Mouse (Mus musculus) spleen, postnatal 14 days (tissue): Measurements from ENCODE around the gene Cilp.
"Not testable (repeated sequence)": the region's sequence is repeated elsewhere in the genome, so short reads cannot be mapped to it uniquely, and the experiment has no call there.

Experiments used
- DNase-seq, 2 experiments: peaks; one replicate each; pipeline ENCODE4 v3.0.0; 2021 to 2022; ENCODE audit warnings: low spot score in 2 of 2

Gene Cilp

DNA sequence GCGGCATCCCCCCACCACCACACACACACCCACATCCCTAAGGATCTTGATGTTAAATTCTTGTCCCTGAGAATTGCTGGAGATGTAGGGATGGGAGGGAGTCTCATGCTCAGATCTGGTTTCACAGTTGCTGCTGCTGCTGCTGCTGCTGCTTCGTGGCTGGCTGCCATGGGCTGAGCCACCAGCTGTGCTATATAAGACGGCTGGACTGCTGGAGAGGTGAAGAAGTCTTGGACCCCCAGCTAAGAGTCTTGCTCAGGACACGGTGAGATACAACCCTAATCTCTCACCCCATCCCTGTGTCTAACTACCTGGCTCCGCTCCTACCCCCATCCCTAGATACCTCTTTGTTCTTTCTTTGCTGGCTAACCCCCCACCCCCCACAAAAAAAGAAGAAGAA lies at the start of gene Cilp:
TSS of gene Cilp (plus strand) at position 222 of the 400 bp plus-strand sequence.
- DNase-seq, result no peak

DNA sequence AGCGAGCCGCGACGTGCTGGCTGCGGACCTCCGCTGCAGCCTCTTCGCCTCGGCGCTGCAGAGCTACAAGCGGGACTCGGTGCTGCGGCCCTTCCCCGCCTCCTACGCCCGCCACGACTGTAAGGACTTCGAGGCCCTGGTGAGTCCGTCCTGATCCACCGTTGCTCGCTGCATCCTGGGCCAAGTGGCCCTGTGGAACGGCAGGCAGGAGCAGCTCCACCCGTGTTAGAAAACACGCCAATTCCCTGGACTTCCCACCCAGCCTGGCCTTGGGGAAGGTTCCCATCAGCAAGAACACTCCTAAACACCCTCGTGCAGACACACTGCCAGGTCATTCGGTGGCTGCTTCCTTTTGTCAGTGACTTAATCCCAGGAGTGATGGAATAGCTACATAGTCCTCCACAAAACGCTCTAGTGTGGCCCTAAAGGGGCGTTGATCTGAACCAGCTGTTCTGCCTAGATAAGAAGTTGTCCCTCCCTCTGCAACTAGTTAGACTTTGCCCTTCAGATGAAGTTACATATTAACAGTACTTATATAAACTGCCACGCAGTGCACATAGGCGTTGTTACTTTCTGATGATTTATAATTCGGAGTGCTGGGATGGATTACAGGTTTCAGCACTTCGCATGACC lies 49.4 kb upstream of the Cilp start:
- DNase-seq, result peak in 1 of 2 experiments; percentile 21

DNA sequence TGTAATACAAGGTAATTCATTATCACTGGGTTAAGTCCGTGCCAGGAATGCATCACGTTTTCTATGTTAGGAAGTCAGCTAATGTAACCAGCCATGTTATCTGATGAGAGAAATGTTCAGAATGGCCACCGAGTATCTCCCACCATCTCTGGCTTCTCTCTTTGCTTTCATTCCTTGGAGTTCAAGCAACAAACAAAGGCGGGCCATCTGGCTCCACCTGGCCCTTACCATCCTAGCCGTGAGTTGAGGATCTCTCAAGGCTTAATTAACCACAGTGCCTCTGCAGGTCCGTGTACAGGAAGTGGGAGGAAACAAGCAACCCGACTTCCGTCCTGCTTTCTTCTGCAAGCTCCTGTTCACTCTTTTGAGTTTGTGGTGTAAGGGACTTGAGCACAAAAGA lies 48.0 kb upstream of the Cilp start:
- no peak for DNase-seq

DNA sequence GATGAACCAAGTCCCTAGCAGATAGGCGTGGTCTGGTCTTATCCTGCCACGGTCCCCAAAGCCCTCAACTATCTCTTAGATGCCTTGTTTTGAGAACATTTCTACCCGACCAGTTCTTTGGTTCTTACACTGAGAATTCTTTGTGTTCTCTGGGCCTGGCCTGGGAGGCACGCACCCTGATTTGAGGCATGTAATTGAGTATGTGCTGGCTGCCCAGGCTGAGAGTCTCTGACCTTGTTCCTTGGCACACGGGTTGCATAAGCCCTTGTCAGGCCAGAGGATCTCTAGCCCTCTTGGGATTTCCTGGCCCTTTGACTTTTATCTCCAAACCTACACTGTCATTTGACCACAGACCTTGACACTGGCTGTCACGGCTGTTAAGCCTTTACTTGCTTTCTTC lies 47.3 kb upstream of the Cilp start:
- DNase-seq, result no peak

DNA sequence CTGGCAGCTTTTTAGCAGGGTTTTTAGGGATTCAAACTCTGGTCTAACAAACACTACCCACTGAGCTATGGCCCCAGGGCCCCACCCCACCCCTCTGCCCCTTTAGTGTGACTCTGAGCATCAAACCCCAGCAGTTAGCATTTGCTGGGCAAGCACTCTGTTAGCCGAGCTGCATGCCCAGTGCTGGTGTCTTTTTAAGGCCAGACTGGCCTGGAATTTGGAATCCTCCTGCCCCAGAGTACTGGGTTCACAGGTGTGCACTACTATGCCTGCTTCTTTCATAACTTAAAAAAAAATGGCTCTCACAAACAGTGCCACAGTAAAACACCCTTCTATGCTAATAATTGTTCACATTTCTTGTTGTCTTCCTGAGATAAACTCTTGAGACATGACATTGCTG lies 46.1 kb upstream of the Cilp start:
- no peak for DNase-seq

DNA sequence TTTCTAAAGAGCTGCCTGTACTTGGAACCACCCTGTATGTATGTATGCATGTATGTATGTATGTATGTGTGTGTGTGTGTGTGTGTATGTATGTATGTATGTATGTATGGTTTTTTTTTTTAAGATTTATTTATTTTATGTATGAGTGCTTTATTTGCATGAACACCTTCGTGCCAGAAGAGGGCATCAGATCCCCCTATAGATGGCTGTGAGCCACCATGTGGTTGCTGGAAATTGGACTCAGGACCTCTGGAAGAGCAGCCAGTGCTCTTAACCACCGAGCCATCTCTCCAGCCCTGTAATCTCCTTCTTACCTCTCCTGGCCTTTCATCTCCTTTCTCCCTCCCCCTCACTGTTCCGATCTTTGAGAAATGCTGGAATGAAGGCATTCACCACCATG lies 44.6 kb upstream of the Cilp start:
- DNase-seq, result not testable (repeated sequence)

DNA sequence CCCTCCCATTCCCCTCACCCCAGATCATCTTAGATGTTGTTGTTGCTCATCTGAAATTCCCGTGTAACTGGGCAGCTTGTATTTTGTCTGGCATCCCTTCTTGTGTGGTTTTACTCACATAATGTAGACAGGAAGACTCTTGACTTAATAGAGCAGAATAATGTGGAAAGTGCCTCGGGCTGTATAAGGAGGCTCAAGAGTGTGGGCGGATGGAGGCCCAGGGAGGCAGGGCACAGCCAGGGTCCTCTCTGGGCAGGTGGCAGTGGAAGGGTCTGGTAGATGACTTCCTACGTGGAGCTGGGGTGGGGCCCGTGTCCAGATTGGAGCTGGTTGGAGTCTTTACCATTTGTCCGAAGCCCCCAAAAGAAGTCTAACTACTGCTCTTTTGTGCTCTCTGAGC lies 41.1 kb upstream of the Cilp start:
- DNase-seq, result no peak

DNA sequence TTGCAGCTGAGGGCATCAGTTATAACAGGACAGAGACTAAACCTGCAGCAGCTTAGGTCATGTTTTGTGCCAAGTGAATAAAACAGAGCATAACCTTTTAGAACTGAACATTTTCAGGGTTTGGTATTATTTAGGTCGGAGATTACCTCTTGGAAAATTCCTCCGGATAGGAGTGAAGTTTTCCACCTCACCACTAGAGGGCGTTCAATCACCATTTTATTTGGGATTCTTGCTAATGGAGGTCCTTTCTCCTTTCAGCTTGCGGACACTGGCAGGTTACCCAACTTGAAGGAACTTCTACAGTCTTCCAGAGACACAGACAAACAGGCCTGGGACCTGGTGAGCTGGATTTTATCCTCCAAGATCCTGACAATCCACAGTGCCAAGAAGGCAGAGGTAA lies 39.2 kb upstream of the Cilp start:
- no peak for DNase-seq

DNA sequence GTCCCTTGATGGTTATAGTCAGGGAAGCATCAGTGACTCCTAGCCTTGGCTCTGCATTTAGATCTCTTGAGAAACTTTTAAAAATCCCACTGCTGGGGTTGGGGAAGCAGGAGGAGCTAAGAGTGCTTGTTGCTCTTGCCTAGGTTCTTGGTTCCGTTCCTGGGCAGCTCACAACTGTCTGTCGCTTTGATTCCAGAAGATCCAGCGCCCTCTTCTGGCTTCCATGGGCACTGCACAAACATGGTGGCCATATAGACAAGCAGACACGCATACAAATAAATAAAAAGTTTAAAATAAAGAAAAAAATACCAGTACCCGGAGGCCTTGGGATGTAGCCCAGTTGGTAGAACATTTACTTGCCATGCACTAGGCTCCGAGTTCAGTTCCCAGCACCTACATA lies 34.7 kb upstream of the Cilp start:
- DNase-seq, result no peak

DNA sequence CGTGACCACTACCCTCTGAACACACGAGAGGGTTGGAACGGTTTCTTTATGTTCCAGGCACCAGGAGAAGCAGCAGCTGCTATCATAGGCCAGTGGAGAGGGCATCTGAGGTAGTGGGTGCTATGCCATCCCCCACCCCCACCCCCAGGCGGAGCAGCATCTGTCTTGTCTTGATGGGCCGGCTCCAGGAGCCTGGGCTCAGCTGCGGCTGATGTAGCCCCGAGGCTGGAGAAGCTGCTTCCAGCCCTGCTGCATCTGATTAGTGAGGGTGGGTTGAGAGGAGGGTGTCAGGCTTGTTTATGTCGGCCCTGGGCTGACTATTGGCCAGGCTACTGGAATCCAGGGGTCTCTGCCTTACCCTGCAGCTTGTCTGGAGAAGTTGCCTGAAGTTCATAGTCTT lies 33.7 kb upstream of the Cilp start:
- DNase-seq, result no peak

DNA sequence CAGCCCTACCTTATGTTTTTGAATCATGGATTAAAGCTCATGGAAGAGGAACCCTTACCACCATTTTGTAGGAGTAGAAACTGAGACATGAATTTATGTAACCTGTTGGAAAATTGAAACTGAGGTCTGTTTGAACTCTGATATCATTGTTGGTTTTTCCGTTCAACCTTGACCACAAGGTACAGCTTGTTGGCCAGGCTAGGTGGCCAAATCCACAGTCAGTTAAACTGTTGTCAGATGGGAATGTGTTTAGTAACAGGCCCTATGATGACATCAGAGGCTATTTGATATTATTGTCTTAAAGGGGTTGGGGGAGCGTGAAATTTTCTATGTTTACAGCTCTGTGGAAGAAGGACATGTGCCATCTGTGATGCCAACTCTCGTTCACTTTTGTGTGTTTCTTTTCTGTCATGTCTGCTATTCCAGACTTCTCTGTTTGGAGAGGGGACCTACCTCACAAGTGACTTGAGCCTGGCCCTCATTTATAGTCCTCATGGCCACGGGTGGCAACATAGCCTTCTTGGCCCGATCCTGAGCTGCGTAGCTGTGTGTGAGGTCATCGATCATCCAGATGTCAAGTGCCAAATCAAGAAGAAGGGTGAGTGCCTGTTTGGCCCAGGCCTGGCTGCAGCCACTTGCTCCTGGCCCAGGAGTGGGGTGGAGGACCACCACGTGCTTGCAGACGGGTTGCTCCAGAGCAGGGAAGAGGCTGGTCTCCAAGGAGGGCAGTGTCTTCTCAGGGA lies 31.6 kb upstream of the Cilp start:
- DNase-seq, result no peak

DNA sequence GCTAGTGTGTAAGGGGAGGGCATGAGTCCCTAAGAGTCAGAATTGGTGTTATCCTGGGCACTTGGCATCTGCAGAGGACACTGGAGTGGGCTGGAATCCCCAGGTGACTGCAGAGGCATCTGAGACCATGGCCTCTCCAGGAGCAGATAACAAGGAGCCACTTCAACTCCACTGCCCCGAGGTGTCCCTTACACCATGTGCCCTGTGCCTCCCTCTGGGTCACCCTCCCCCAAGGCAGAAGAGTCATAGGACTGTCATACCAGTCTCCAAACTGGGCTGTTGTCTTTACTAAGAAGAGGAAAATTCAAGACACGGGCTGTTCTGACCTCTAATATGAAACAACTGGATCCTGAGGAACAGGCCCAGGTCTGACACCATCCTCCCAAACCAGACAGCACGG lies 30.2 kb upstream of the Cilp start:
- DNase-seq, result no peak

DNA sequence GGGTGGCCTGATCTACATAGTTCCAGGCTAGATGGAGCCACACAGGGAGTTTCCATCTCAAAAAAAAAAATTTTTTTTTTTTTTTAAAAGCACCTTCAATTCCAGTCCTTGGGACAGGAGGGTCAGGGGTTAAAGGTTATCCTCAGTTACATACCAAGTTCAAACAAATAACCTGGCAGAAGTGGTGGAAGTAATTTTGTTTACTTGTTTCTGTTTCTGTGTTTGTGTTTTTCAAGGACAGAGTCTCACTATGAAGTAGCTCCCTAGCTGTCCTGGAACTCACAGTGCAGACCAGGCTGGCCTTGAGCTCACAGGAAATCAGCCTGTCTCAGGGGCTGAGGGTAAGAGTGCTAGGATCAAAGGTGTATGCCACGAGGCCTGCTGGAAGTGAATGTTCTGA lies 29.4 kb upstream of the Cilp start:
- DNase-seq, result no peak

DNA sequence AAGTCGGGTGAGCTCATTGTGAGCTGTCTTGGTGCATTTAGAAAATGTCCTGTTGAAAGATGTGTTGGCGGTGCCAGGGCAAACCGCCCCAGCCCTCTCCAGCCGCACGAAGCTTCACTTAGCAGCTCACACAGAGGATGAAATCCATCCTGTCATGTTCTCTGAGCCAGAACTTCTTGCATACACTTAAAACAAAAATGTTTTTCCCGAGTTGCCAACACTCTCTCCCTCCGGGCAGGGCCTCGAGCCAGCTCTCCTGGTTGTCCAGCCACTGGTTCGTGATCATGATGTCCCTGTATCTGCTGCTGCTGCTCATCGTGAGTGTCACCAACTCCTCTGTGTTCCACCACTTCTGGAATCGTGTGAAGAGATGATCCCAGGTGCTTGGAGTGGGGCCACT lies 27.4 kb upstream of the Cilp start:
- no peak for DNase-seq

DNA sequence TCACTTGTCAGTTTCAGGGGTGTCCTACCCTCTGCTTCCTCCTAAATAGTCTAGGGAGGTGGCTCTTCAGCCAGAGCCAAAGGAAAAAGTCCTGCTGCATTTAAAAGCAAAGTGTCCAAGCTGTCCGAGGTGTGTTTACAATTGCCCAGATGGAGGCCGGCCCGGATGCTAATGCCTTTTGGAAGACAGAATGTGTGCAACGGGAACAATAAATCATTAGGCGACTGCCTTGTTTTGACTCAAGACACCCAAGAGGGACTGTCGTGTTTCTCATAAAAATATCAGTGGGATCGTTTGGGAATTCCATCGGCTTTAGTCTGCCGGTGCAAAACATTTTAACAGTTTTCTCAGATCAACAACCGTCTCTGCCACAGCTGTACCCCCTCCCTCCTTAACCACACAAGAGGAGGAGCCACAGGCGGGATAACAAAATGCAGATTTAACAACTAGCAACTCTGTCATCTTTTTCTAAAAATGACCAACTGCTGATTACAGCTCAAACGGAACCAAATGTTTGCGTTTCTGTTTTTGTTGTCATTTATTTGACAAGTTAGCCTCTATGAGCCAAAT lies 26.7 kb upstream of the Cilp start:
- no peak for DNase-seq

DNA sequence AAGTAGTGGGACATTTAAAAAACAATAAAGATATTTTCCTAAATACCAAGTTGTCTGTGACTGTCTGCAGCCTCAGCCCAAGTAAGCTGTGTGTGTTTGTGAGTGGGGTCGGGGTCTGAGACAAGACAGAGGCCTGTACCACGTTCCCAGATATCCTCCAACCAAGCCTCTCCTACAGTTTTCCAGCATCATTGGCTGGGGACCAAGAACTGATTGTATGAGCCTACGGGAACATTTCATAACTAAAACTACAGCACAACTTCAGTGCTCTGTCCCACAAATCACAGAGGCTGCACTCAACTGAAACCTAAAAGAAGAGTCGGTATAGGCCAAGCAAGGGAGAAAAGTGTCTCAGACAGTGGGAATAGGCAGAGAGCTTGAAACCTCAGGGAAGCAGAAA lies 25.8 kb upstream of the Cilp start:
- DNase-seq, result no peak

DNA sequence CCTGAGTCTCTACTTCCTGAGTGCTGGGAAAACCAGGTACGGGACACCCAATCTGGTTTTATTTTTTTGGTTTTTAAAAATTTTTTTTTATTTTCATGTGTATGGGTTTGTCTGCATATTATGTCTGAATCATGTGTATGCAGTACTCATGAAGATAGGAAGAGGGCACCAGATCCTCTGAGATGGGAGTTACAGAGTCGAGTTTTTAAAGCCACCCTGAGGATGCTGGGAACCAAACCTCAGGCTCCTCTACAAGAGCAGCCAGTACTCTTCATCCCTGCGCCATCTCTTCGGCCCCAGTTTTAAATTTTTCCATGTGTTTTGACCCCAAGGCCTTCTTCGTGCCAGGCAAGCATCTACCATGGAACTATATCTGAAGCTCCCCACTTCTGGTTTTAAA lies 25.2 kb upstream of the Cilp start:
- no peak for DNase-seq

DNA sequence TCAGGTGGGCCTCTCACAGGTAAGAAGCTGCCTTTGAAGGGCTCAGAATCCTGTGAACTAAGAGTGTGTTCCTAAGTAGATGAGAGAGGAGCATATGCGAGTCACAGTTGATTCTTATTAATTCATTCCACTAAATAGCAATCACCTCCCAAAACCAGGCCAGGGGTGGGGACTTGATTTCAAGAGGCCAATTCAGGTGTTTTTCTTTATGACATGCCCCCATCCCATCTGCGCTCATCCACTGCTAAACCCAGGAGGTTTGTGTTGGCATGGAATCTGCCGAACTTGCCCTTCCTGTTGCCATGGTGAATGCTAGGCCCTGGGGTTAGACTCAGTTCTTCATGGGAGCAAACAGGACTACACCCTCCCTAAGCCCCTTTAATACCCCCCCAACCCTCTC lies 24.4 kb upstream of the Cilp start:
- no peak for DNase-seq

DNA sequence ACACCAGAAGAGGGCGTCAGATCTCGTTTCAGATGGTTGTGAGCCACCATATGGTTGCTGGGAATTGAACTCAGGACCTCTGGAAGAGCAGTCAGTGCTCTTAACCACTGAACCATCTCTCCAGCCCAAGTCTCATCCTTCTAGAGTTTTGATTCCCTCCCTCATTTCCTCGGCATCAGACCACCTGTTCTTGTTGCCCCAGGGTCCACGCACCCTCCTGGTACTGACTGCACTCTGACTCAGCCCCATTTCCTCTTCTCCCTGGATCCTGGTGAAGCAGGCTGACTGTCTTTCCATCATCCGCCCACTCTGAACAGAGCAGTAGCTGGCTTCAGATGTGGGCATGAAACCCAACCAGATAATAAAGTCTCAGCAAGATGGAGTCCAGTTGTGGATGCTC lies 23.0 kb upstream of the Cilp start:
- no peak for DNase-seq

DNA sequence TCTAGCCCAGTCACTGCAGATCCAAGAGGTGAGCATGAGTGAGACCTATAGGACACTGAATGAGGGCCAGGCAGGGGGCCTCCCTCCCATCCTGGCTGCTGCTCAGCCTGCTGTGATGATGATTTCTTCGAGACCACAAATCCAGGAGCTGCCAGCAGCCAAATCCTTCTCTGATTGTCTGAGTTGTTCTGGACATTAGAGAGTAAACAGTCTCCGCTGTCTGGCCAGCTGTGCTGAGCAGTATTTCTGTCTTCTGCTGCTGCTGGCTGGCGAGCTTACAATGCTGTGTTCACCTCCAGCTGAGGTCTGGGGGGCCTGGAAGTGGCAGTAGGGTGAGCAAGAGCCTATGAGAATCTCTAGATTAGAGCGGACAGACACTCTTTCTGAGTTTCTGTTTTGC lies 21.7 kb upstream of the Cilp start:
- DNase-seq, result no peak

DNA sequence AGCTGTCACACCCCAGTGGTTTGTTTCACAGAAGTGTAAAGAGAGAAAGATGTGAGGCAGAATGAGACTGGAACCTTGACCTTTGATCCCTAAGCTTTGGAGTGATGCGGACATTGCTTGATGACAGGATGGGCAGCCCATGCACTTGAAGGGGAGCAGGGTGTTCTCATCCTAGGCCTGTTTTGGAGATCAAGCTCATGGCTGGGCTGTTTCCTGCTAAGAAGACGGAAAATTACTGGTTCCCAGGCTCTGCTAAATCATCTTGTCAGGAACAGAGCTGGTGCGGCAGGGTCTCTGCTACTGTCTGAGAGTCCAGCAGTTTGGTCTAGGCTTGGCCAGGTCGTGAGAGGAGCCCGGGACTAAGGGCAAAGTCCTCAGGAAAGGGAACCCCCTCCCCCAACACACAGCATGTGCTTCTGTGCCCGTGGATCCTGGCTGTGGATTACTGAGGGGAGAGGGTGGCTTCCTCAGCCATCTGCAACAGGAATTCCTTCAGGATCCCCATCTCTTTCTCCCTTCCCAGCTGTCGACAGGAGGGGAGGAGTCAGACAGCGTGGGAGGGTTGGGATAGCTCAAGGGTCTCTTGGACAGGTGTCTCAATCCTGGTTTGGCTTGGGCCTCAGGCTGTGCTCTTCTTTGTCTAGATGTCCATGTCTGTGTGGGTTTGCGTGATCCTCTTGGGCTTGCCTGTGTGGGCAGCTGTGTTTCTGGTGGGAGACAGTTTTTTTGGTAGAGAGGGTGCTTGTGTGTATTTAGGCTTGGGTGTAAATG lies 20.8 kb upstream of the Cilp start:
- no peak for DNase-seq

DNA sequence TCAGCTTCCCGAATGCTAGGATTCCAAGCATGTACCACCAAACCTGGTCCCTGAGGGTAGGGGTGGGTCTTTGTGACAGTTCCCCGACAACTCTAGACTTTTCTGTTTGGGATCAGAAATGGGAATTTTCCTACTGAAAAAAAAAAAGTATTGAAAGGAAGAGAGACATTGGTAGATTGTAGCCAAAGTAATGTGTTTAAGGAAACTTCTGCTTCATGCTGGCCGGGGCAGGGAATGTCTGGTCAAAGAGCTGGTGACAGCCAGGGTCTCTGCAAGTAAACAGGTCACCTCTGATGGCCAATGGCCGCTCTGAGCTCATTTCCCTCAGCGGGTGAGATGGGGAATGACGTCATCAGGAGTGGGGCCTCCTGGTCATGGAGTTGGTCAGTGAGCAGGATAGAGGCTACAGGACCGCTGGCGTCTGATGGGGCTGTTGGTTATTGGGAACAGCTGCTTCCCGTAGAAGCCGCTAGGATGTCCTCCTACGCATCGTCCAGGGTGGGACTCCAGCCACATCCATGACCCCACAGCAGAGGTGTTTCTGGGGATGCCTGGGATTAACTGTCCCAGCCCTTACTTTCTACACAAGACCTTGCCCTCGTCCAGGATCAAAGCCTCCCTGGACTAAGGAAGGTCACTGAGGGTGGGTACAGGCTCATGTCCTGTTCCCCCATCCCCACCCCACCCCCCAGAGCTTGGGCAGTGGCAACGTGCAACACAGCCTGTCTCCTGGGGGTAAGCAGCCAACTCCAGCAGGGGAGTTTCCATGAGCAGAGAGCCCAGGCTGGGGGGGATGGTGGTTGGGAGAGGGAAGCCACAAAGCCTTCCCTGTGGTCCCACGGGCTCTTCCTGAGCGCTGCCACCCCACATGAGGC lies 17.2 kb upstream of the Cilp start:
- no peak for DNase-seq
